Mouse (Mus musculus) forebrain, embryonic 16.5 days (tissue): ENCODE results near the gene Tpst2. TPM values are rescaled to one million over a fixed set of nuclear protein-coding genes. Genes with fewer than 3 reads are reported as not detected.
"Not testable (repeated sequence)": the region's sequence is repeated elsewhere in the genome, so short reads cannot be mapped to it uniquely, and the experiment has no call there.

ENCODE experiments used
- ATAC-seq: fragments of 200-750 bp; cut with Nextera tagmentation; 2 replicates; pipeline ENCODE4 v1.8.0; 2017; ENCODE audit warnings: mild to moderate bottlenecking, moderate library complexity
- H3K27ac ChIP-seq: fragments of 300-500 bp; sonication (generic); 2 replicates; pipeline ENCODE4 v1.5.1; 2014; ENCODE audit warnings: low read length, control low read depth
- H3K27me3 ChIP-seq: fragments of 300-500 bp; sonication (generic); replicated peaks from 2 replicates; pipeline ENCODE4 v1.6.1; 2014; ENCODE audit warnings: low read length; ENCODE audit not compliant: control insufficient read depth, insufficient read depth
- H3K36me3 ChIP-seq: fragments of 300-500 bp; sonication (generic); 2 replicates; pipeline ENCODE4 v1.6.1; 2014; ENCODE audit not compliant: control insufficient read depth, insufficient read depth
- H3K4me1 ChIP-seq: fragments of 300-500 bp; sonication (generic); replicated peaks from 2 replicates; pipeline ENCODE4 v1.6.1; 2014; ENCODE audit warnings: low read length; ENCODE audit not compliant: control insufficient read depth, insufficient read depth
- H3K4me2 ChIP-seq: fragments of 300-500 bp; sonication (generic); 2 replicates; pipeline ENCODE4 v1.6.1; 2014; ENCODE audit warnings: mild to moderate bottlenecking, low read length, control low read depth
- H3K4me3 ChIP-seq: fragments of 300-500 bp; sonication (generic); replicated peaks from 2 replicates; pipeline ENCODE4 v1.5.1; 2014; ENCODE audit warnings: mild to moderate bottlenecking, low read length, control low read depth
- H3K9ac ChIP-seq: fragments of 300-500 bp; sonication (generic); replicated peaks from 2 replicates; pipeline ENCODE4 v1.6.1; 2014; ENCODE audit warnings: low read depth, low read length, control low read depth
- H3K9me3 ChIP-seq: fragments of 300-500 bp; sonication (generic); 2 replicates; pipeline ENCODE4 v1.6.1; 2016; ENCODE audit warnings: low read length; ENCODE audit not compliant: control insufficient read depth
- WGBS: fragments of 180-500 bp; shearing (Covaris S2); extraction: QIAGEN DNeasy Blood & Tissue Kit; methylation state at CpG from one replicate; pipeline ENCODE4 v1.1.7; 2014; 5-methylcytosine and 5-hydroxymethylcytosine counted together
- polyA plus RNA-seq: library from polyadenylated mRNA; unstranded; fragments of >200 nt; fragmentation: Nextera tagmentation; extraction: Ambion mirVana; gene quantifications from 2 replicates; pipeline ENCODE4 v1.2.1, GENCODE M21; 2015

Tpst2 gene
- polyA plus RNA-seq, 1 experiment from 2014 or later = 30.2 TPM

GRCm38 (mm10) chr5:112316468-112316867 is 40.0 kb downstream of the Tpst2 start:
- 76% methylated on average over 5 of the region's 5 CpGs for WGBS
- no peaks in the 10 kb centered on the region for H3K9me3 ChIP-seq
- H3K4me2 ChIP-seq = no peak overlapping the region
- no peak overlapping the region for H3K27ac ChIP-seq
- H3K36me3 ChIP-seq = no peaks in the 10 kb centered on the region
- no peaks in the 10 kb centered on the region for H3K4me1 ChIP-seq
- H3K4me3 ChIP-seq = no peak overlapping the region
- H3K27me3 ChIP-seq = no peaks in the 10 kb centered on the region
- no peak for ATAC-seq
- no peak overlapping the region for H3K9ac ChIP-seq

DNA sequence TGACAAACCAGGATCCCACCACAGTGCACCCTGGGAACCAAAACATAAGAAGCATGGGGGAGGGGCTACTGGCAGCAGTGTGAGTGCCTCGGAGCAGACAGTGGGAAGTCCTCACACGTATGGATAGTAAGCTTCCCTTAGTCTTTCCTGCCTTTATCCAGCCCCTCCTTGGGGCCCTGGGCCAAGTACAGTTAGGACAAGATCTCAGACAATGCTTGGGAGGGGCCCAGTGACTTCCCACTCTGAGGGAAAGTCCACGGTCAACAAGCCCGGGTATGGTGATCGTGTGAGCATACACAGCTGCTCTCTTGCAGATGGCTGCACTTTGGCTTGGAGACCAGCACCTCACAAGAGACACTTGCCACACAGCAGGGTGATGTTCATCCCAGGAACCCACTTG is 40.8 kb downstream of the Tpst2 start:
- no peaks in the 10 kb centered on the region for H3K9me3 ChIP-seq
- no peak overlapping the region for H3K9ac ChIP-seq
- H3K27ac ChIP-seq = no peak overlapping the region
- no peak for ATAC-seq
- no peak overlapping the region for H3K4me3 ChIP-seq
- H3K27me3 ChIP-seq = no peaks in the 10 kb centered on the region
- no peak overlapping the region for H3K4me2 ChIP-seq
- H3K4me1 ChIP-seq = no peaks in the 10 kb centered on the region
- no peaks in the 10 kb centered on the region for H3K36me3 ChIP-seq
- 70% methylated on average over 5 of the region's 5 CpGs for WGBS

GRCm38 (mm10) chr5:112319343-112319742 is 42.9 kb downstream of the Tpst2 start:
- not testable (repeated sequence) for H3K4me3 ChIP-seq, H3K9ac ChIP-seq, H3K9me3 ChIP-seq, H3K27me3 ChIP-seq, H3K4me1 ChIP-seq, H3K27ac ChIP-seq, H3K36me3 ChIP-seq, H3K4me2 ChIP-seq, ATAC-seq
- 63% methylated on average over 2 of the region's 2 CpGs for WGBS

DNA sequence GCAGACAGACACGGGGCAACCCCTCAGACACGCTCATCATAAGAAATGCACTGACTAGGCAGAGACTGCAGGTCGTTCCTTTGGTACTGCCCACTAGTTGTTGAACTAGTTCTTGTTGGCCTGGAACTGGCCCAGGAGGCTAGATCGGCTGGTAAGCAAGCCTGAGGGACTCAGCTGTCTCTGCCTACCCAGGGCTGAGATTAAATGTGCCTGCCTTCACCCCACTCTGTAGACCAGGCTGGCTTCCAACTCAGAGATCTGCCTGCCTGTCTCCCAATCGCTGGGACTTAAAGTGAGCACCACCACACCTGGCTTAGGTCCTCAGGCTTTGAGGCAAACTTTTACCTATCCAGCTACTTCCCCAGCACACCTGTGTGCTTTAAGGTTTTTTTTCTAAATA is 43.9 kb downstream of the Tpst2 start:
- ATAC-seq = no peak
- Histone ChIP-seq H3K4me1 (peaks cover under 1% of the 10 kb centered on the region; the same call in 1 of the 2 replicates), H3K4me2 (no peak overlapping the region), H3K9me3 (no peaks in the 10 kb centered on the region), H3K4me3 (no peak overlapping the region), H3K27ac (no peak overlapping the region), H3K36me3 (no peaks in the 10 kb centered on the region), H3K27me3 (no peaks in the 10 kb centered on the region), H3K9ac (no peak overlapping the region)
- 76% methylated on average over 5 of the region's 5 CpGs for WGBS

GRCm38 (mm10) chr5:112320936-112321335 is 44.4 kb downstream of the Tpst2 start:
- Histone ChIP-seq H3K9me3 (no peaks in the 10 kb centered on the region), H3K4me1 (peaks cover 5% of the 10 kb centered on the region; the same call in 1 of the 2 replicates), H3K4me2 (no peak overlapping the region), H3K27ac (no peak overlapping the region), H3K9ac (no peak overlapping the region), H3K27me3 (no peaks in the 10 kb centered on the region), H3K36me3 (no peaks in the 10 kb centered on the region), H3K4me3 (no peak overlapping the region)
- WGBS = 70% methylated on average over 6 of the region's 6 CpGs
- no peak for ATAC-seq

GRCm38 (mm10) chr5:112321376-112321775 is 44.9 kb downstream of the Tpst2 start:
- WGBS = 75% methylated on average over 4 of the region's 4 CpGs
- Histone ChIP-seq H3K36me3 (no peaks in the 10 kb centered on the region), H3K4me3 (no peak overlapping the region), H3K9ac (no peak overlapping the region), H3K27me3 (no peaks in the 10 kb centered on the region), H3K9me3 (no peaks in the 10 kb centered on the region), H3K4me1 (peaks cover 5% of the 10 kb centered on the region; the same call in 1 of the 2 replicates), H3K4me2 (no peak overlapping the region), H3K27ac (no peak overlapping the region)
- ATAC-seq = no peak

- 0 out of 2 replicates have a peak, but pooled peaks cover 2% of the 10 kb centered on the region for H3K36me3 ChIP-seq
These were observed 46.8 kb downstream of the Tpst2 start for GRCm38 (mm10) chr5:112323246-112323645.

GRCm38 (mm10) chr5:112324637-112325545 is 48.4 kb downstream of the Tpst2 start:
- Histone ChIP-seq H3K4me3 (no peak overlapping the region), H3K4me1 (peaks cover 18% of the 10 kb centered on the region), H3K4me2 (peak overlapping the region; percentile 62), H3K27me3 (no peaks in the 10 kb centered on the region), H3K9me3 (no peaks in the 10 kb centered on the region), H3K9ac (no peak overlapping the region), H3K36me3 (peaks cover 8% of the 10 kb centered on the region), H3K27ac (no peak overlapping the region)
- ATAC-seq = no peak
- 37% methylated on average over 24 of the region's 24 CpGs for WGBS

More at GRCm38 (mm10) chr5:112323246-112323645, 46.8 kb downstream of the Tpst2 start:
- Histone ChIP-seq H3K9me3 (no peaks in the 10 kb centered on the region), H3K4me3 (no peak overlapping the region), H3K27me3 (no peaks in the 10 kb centered on the region), H3K4me2 (no peak overlapping the region), H3K27ac (no peak overlapping the region), H3K4me1 (peaks cover 18% of the 10 kb centered on the region), H3K9ac (no peak overlapping the region)
- no peak for ATAC-seq
- 87% methylated on average over 6 of the region's 6 CpGs for WGBS

DNA sequence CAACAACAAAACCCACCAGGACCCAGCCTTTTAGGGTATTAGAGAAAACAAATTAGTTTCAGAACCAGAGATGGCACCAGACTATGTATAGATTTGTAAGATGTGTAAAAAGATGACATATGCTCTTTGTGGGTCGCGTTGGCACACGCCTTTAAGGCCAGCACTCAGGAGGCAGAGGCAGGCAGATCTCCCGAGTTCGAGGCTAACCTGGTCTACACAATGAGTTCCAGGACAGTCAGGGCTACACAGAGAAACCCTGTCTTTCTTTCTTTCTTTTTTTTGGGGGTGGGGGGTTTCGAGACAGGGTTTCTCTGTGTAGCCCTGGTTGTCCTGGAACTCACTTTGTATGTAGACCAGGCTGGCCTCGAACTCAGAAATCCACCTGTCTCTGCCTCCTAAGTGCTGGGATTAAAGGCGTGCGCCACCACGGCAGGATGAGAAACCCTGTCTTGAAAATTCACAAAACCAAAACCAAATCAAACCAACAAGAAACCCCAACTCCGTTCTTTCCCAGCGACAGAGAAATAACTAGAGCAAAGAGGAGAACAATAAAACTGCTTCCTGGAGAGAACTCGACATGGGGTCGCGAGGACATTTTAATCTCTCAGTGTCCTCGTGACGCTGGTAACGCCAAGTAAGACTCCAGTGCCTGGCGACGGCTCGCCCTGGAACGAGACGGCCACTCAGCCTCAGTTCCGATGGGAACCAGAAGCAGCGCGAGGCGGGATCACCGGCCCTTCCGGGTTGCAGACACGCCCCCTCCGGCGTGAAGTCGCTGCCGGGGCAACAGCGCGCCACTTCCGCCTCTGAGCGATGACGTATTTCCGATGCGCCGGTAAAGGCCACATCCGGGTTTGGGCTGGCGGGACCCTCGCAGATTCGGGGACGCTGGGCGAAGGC is 49.3 kb downstream of the Tpst2 start, which contains the start of gene Tfip11:
Gene Tfip11 (plus strand): TSS at position 813 of the 900 bp plus-strand sequence.
- no peaks in the 10 kb centered on the region for H3K9me3 ChIP-seq
- peak; percentile 93 for ATAC-seq
- no peaks in the 10 kb centered on the region for H3K27me3 ChIP-seq
- H3K4me3 ChIP-seq = peak within 1 kb of the TSS; percentile 98
- H3K36me3 ChIP-seq = peaks cover 17% of the 10 kb centered on the region
- H3K27ac ChIP-seq = peak within 1 kb of the TSS; percentile 87
- H3K4me2 ChIP-seq = peak within 1 kb of the TSS; percentile 76
- H3K9ac ChIP-seq = peak within 1 kb of the TSS; percentile 86
- H3K4me1 ChIP-seq = peaks cover 18% of the 10 kb centered on the region
- WGBS = 9% methylated on average over 48 of the region's 48 CpGs
